Mouse (Mus musculus): ENCODE results near the gene Hoxd3. TPM values are rescaled to one million over a fixed set of nuclear protein-coding genes. Genes with fewer than 3 reads are reported as not detected.

Gene Hoxd3
- total and polyA plus RNA-seq, 3 experiments = not detected

- Histone ChIP-seq H3K27me3 (ENCODE audit: control insufficient read depth in 1 of 2, insufficient read depth in 2 of 2, low read length in 2 of 2) (peaks cover 0 to 1% of the 10 kb centered on the region in 2 experiments; a peak in 1 of 4 replicates), H3K9ac (ENCODE audit: control insufficient read depth, low read depth, low read length, poor library complexity, severe bottlenecking) (no peak overlapping the region), H3K27ac (ENCODE audit: control insufficient read depth, low read depth, low read length) (no peak overlapping the region), H3K79me2 (ENCODE audit: control insufficient read depth, insufficient read depth, low read length, poor library complexity) (peaks cover 6% of the 10 kb centered on the region; the same call in 1 of the 2 replicates), H3K36me3 (ENCODE audit: control insufficient read depth in 1 of 2, insufficient read depth in 2 of 2, low read length in 2 of 2) (peaks cover 0 to 2% of the 10 kb centered on the region in 2 experiments; a peak in 1 of 4 replicates), H3K4me1 (ENCODE audit: control insufficient read depth in 1 of 2, insufficient read depth in 2 of 2, low read length in 2 of 2) (no peaks in the 10 kb centered on the region; a peak in 2 of 4 replicates), H3K4me3 (ENCODE audit: control insufficient read depth in 1 of 2, insufficient read depth in 1 of 2, low read depth in 2 of 2, low read length in 2 of 2) (no peak overlapping the region), H3K9me3 (replicated peaks; ENCODE audit: insufficient read depth, low read length) (no peaks in the 10 kb centered on the region)
- DNase-seq (ENCODE audit: low read depth, low spot score) = no peak
- TF ChIP-seq MAFK (IDR thresholded peaks at IDR 0.05; ENCODE audit: borderline replicate concordance, low read depth, low read length) = no peak
These were observed 4.1 kb upstream of the Hoxd3 start for GRCm38 (mm10) chr2:74707599-74707998.

DNA sequence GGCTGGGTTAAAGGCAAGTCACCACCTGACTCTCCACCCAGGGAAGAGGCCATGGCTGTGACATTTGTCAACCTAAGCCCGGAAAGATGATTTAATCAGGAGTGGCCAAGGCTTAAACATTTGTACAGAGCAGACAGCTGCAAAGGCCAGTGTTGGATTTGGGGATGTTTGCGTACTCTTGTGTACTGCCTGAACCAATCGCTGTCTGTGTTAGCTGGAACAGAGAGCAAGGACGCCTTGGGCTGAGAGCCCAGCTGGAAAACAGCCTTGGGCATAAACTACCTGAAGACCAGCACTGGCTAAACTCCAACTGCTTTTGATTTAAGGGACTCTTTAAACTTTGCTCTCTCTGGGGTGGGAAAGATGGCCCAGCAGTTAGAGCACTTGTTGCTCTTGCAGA lies 3.1 kb upstream of the Hoxd3 start:
- no peak for TF ChIP-seq NELFE (IDR thresholded peaks at IDR 0.05; ENCODE audit: low read depth, low read length)
- TF ChIP-seq ZC3H11A (IDR thresholded peaks at IDR 0.05; ENCODE audit: low read depth, low read length) = no peak
- TF ChIP-seq JUND (IDR thresholded peaks at IDR 0.05; ENCODE audit: low read depth, low read length) = no peak
- TF ChIP-seq KAT2A (conservative IDR thresholded peaks at IDR 0.05; ENCODE audit: low read depth, low read length) = no peak
- no peak for TF ChIP-seq MYB (IDR thresholded peaks at IDR 0.05; ENCODE audit: low read depth, low read length)
- TF ChIP-seq CHD1 (IDR thresholded peaks at IDR 0.05; ENCODE audit: low read depth, low read length) = no peak
- no peak for TF ChIP-seq HCFC1 (IDR thresholded peaks at IDR 0.05; ENCODE audit: low read depth, low read length)
- TF ChIP-seq RAD21 (IDR thresholded peaks at IDR 0.05; ENCODE audit: low read depth, low read length) = no peak
- TF ChIP-seq MAX (IDR thresholded peaks at IDR 0.05; ENCODE audit: low read length) = no peak
- TF ChIP-seq POLR2AphosphoS2 (IDR thresholded peaks at IDR 0.05; ENCODE audit: low read length) = no peak
- no peak for TF ChIP-seq MXI1 (IDR thresholded peaks at IDR 0.05; ENCODE audit: low read depth, low read length)
- TF ChIP-seq GATA1 (IDR thresholded peaks at IDR 0.05; ENCODE audit: low read depth, low read length) = no peak
- no peak for TF ChIP-seq NRF1 (IDR thresholded peaks at IDR 0.05; ENCODE audit: insufficient read depth, low read depth, low read length, poor library complexity, severe bottlenecking)
- no peak for TF ChIP-seq TAL1 (IDR thresholded peaks at IDR 0.05; ENCODE audit: low read length)
- no peak for TF ChIP-seq ELF1 (IDR thresholded peaks at IDR 0.05; ENCODE audit: low read depth, low read length)
- TF ChIP-seq ETS1 (IDR thresholded peaks at IDR 0.05; ENCODE audit: low read depth, low read length) = no peak
- Histone ChIP-seq H3K27ac (ENCODE audit: control insufficient read depth, low read depth, low read length) (no peak overlapping the region), H3K9me3 (replicated peaks; ENCODE audit: insufficient read depth, low read length) (no peaks in the 10 kb centered on the region), H3K4me1 (ENCODE audit: control insufficient read depth in 1 of 2, insufficient read depth in 2 of 2, low read length in 2 of 2) (no peaks in the 10 kb centered on the region; a peak in 2 of 4 replicates), H3K9ac (ENCODE audit: control insufficient read depth, low read depth, low read length, poor library complexity, severe bottlenecking) (no peak overlapping the region), H3K4me3 (ENCODE audit: control insufficient read depth in 1 of 2, insufficient read depth in 1 of 2, low read depth in 2 of 2, low read length in 2 of 2) (no peak overlapping the region), H3K27me3 (ENCODE audit: control insufficient read depth in 1 of 2, insufficient read depth in 2 of 2, low read length in 2 of 2) (peaks cover 0 to 1% of the 10 kb centered on the region in 2 experiments; a peak in 1 of 4 replicates), H3K36me3 (ENCODE audit: control insufficient read depth in 1 of 2, insufficient read depth in 2 of 2, low read length in 2 of 2) (peaks cover 0 to 2% of the 10 kb centered on the region in 2 experiments; a peak in 1 of 4 replicates), H3K79me2 (ENCODE audit: control insufficient read depth, insufficient read depth, low read length, poor library complexity) (peaks cover 6% of the 10 kb centered on the region; the same call in 1 of the 2 replicates)
- DNase-seq (ENCODE audit: low read depth, low spot score) = no peak
